Mouse (Mus musculus) liver, postnatal 0 days (tissue): ENCODE measurements around the gene Rasef.
"Not testable (repeated sequence)": the region's sequence is repeated elsewhere in the genome, so short reads cannot be mapped to it uniquely, and the experiment has no call there.

Source experiments
- CTCF ChIP-seq: sonication (generic); IDR thresholded peaks from 2 replicates; pipeline ENCODE4 v1.5.1; 2016; ENCODE audit warnings: antibody characterized with exemption, low read depth
- EP300 ChIP-seq: IDR thresholded peaks from 2 replicates; pipeline ENCODE4 v1.6.1; 2016; ENCODE audit warnings: antibody characterized with exemption, low read depth, mild to moderate bottlenecking

DNA sequence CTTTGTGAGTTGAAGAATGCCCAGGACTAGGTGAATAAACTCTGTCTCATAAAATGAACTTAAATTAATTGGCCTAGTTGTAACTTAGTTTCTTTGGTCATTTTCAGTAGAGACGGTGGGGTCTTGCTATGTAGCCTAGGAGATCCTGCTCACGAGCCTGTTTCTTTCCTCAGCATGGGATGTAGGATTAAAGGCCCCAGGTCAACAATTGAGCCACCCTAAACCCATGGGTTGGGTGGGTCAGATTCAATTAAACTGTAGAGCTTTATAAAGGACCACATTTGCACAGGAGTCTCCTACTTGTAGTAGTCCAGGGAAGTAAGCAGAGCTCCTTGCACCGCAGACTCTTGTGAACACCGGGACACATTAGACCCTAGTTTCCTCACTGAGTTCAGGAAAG, 122.7 kb downstream of the Rasef start, which contains the start of gene Gm11239:
- not testable (repeated sequence) for TF ChIP-seq CTCF, EP300
